Mouse (Mus musculus) forebrain, embryonic 12.5 days (tissue): Measurements from ENCODE around the gene Klk1b4. TPM values are rescaled to one million over a fixed set of nuclear protein-coding genes. Genes with fewer than 3 reads are reported as not detected.
"Not testable (repeated sequence)": the region's sequence is repeated elsewhere in the genome, so short reads cannot be mapped to it uniquely, and the experiment has no call there.

Experiments used
- ATAC-seq: fragments of 200-750 bp; cut with Nextera tagmentation; 2 replicates; pipeline ENCODE4 v1.8.0; 2017; ENCODE audit warnings: moderate TSS enrichment; ENCODE audit not compliant: low FRiP score
- H3K27ac ChIP-seq: fragments of 300-500 bp; sonication (generic); 2 replicates; pipeline ENCODE4 v1.5.1; 2016; ENCODE audit warnings: mild to moderate bottlenecking
- H3K27me3 ChIP-seq: fragments of 300-500 bp; sonication (generic); 2 replicates; pipeline ENCODE4 v1.6.1; 2016; ENCODE audit warnings: mild to moderate bottlenecking
- H3K36me3 ChIP-seq: fragments of 300-500 bp; sonication (generic); replicated peaks from 2 replicates; pipeline ENCODE4 v1.6.1; 2016; ENCODE audit warnings: mild to moderate bottlenecking
- H3K4me1 ChIP-seq: fragments of 300-500 bp; sonication (generic); 2 replicates; pipeline ENCODE4 v1.6.1; 2016
- H3K4me2 ChIP-seq: fragments of 300-500 bp; sonication (generic); 2 replicates; pipeline ENCODE4 v1.6.1; 2016; ENCODE audit warnings: mild to moderate bottlenecking, moderate library complexity
- H3K4me3 ChIP-seq: fragments of 300-500 bp; sonication (generic); replicated peaks from 2 replicates; pipeline ENCODE4 v1.5.1; 2016; ENCODE audit warnings: mild to moderate bottlenecking
- H3K9ac ChIP-seq: fragments of 300-500 bp; sonication (generic); 2 replicates; pipeline ENCODE4 v1.6.1; 2016; ENCODE audit warnings: mild to moderate bottlenecking
- H3K9me3 ChIP-seq: fragments of 300-500 bp; sonication (generic); 2 replicates; pipeline ENCODE4 v1.6.1; 2016
- WGBS: fragments of 180-500 bp; shearing (Covaris S2); methylation state at CpG from one replicate; pipeline ENCODE4 v1.1.7; 2016; 5-methylcytosine and 5-hydroxymethylcytosine counted together
- polyA plus RNA-seq: library from polyadenylated mRNA; unstranded; fragments of >200 nt; fragmentation: Nextera tagmentation; extraction: Ambion mirVana; gene quantifications from 2 replicates; pipeline ENCODE4 v1.2.1, GENCODE M21; 2016

Gene Klk1b4
- polyA plus RNA-seq, result not detected in 2 replicates

DNA sequence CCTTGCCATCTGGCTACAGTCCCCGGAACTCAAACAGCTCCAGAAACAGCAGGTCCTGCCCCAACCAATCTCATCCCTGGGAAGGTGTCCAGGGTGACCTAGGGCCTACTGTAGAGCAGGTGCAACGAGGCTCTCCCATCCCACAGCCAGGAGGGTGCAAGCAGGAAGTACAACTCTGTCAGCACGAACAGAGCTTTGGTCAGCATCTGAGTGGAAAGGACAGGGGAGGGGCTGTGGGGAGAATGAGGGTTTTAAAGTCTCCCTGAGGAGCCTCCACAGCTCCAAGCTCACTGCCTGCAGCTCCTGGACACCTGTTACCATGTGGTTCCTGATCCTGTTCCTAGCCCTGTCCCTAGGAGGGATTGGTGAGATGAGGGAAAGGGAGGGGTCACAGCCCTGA, at the start of gene Klk1b4:
Gene Klk1b4, plus strand, starts transcription at position 301 of the 400 bp plus-strand sequence.
- not testable (repeated sequence) for H3K4me3 ChIP-seq
- 56% methylated on average over 3 of the region's 3 CpGs for WGBS

DNA sequence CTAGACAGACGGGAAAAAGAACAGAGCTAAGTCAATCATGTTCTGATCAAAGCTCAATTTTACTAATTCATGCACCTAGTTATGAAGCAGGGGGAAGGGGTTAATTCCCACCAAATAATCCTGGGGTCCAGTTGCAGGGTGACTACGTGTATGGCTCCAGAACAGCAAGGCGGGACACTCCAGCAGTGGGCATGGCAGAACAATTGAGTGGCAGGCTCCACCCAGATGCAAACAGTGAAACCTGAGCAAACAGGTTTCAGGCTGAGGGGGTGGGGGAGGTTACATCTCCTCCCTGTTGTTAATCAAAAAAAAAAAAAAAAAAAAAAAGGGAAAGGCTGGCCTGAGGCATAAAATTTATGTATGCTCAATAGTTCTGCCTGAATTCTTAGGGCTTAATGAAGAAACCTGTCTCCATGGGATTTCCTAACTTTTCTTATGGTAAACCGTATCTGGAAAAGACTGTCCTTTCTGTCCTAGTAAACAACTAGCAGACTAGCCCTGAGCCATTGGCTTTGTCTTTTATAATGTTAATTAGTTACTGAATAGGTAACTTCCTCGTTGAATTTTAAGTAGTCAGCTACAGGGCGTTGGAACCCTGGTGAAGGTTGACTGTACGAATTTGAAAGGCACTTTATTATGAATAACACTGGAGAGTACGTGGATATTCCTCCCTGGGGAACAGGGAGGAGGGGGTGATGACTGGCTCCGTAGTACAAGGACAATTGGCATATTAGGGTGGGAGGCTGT, 27.8 kb upstream of the Klk1b4 start:
- no peaks in the 10 kb centered on the region for H3K36me3 ChIP-seq
- H3K4me1 ChIP-seq, result no peaks in the 10 kb centered on the region
- WGBS, result 27% methylated on average over 9 of the region's 9 CpGs
- no peak overlapping the region for H3K4me2 ChIP-seq
- H3K27ac ChIP-seq, result no peak overlapping the region
- no peak for ATAC-seq
- H3K4me3 ChIP-seq, result no peak overlapping the region
- H3K9me3 ChIP-seq, result no peaks in the 10 kb centered on the region; the same call in 1 of the 2 replicates
- H3K9ac ChIP-seq, result no peak overlapping the region
- no peaks in the 10 kb centered on the region for H3K27me3 ChIP-seq

More for the DNA sequence above, at the start of gene Klk1b4:
- not testable (repeated sequence) for H3K27me3 ChIP-seq, H3K4me1 ChIP-seq, H3K9me3 ChIP-seq, H3K27ac ChIP-seq, H3K36me3 ChIP-seq, H3K9ac ChIP-seq, H3K4me2 ChIP-seq, ATAC-seq

DNA sequence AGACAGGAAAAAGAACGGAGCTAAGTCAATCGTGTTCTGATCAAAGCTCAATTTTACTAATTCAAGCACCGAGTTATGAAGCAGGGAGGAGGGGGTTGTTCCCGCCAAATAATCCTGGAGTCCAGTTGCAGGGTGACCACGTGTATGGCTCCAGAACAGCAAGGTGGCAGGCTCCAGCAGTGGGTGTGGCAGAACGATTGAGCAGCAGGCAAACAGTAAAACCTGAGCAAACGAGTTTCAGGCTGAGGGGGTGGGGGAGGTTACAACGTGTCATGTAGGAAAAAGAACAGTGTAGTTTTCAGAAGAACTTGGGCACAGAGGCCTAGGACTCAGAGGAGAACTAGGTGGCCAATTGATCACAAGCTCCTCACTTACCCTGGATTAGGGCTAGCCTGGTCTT, 20.7 kb upstream of the Klk1b4 start:
- not testable (repeated sequence) for H3K4me1 ChIP-seq, H3K36me3 ChIP-seq, H3K27ac ChIP-seq

DNA sequence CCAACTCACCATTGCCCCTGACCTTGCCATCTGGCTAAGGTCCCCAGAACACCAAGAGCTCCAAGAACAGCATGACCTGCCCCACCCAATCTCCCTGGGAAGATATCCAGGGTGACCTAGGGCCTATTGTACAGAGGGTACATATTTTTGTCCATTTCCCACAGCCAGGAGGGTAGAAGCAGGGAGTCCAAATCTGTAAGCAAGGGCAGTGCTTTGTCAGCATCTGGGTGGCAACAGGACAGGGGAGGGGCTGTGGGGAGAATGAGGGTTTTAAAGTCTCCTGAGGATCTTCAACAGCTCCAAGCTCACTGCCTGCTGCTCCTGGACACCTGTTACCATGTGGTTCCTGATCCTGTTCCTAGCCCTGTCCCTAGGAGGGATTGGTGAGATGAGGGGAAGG, 19.3 kb upstream of the Klk1b4 start, which contains the start of gene Klk1b24:
Gene Klk1b24, plus strand, starts transcription at position 301 of the 400 bp plus-strand sequence.
- not testable (repeated sequence) for H3K9ac ChIP-seq, ATAC-seq, H3K9me3 ChIP-seq, H3K4me2 ChIP-seq, H3K4me3 ChIP-seq, H3K27me3 ChIP-seq, H3K27ac ChIP-seq, H3K4me1 ChIP-seq, H3K36me3 ChIP-seq

More for the DNA sequence above, 20.7 kb upstream of the Klk1b4 start:
- H3K9ac ChIP-seq, ATAC-seq, H3K9me3 ChIP-seq, H3K4me3 ChIP-seq, H3K4me2 ChIP-seq, H3K27me3 ChIP-seq: not testable (repeated sequence)
- 70% methylated on average over 8 of the region's 8 CpGs for WGBS

DNA sequence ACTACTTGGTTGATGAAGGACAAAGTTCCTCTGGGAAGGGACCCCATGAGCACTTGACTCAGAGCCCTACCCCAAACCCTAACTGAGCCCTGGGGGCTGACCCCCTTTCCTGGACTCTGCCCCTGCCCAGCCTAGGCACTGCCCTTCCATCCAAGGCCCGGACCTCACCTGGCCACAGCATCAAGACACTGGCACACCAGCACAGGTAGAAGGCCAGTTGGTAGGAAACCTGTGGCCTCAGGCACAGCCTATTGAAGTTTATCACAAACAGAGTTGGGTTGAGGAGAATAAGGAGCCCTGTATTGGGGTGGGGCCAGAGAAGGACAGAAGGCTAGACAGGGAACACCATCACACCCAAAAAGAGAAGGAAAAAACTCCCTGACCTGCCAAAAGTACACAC, 13.8 kb upstream of the Klk1b4 start:
- 86% methylated on average over 1 of the region's 1 CpGs for WGBS
- H3K9me3 ChIP-seq, H3K4me1 ChIP-seq: not testable (repeated sequence)

DNA sequence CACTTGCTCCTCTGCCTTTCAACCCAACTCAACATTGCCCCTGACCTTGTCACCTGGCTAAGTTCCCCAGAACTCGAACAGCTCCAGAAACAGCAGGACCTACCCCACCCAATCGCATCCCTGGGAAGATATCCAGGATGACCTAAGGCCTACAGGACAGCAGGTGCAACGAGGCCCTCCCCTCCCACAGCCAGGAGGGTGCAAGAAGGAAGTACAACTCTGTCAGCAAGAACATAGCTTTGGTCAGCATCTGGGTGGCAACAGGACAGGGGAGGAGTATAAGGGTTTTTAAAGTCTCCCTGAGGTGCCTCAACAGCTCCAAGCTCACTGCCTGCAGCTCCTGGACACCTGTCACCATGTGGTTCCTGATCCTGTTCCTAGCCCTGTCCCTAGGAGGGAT, 9.3 kb upstream of the Klk1b4 start, which contains the start of gene Klk1b3:
Gene Klk1b3, plus strand, starts transcription at position 301 of the 400 bp plus-strand sequence.
- no peaks in the 10 kb centered on the region for H3K27me3 ChIP-seq
- no peaks in the 10 kb centered on the region for H3K9me3 ChIP-seq
- no peaks in the 10 kb centered on the region for H3K36me3 ChIP-seq
- H3K9ac ChIP-seq, result no peak within 1 kb of the TSS
- H3K4me2 ChIP-seq, result no peak within 1 kb of the TSS
- no peak within 1 kb of the TSS for H3K4me3 ChIP-seq
- WGBS, result 65% methylated on average over 3 of the region's 3 CpGs
- no peaks in the 10 kb centered on the region for H3K4me1 ChIP-seq
- no peak for ATAC-seq
- no peak within 1 kb of the TSS for H3K27ac ChIP-seq

More for the DNA sequence above, 13.8 kb upstream of the Klk1b4 start:
- not testable (repeated sequence) for H3K27ac ChIP-seq, H3K4me3 ChIP-seq, H3K9ac ChIP-seq, H3K4me2 ChIP-seq, H3K36me3 ChIP-seq, ATAC-seq, H3K27me3 ChIP-seq

DNA sequence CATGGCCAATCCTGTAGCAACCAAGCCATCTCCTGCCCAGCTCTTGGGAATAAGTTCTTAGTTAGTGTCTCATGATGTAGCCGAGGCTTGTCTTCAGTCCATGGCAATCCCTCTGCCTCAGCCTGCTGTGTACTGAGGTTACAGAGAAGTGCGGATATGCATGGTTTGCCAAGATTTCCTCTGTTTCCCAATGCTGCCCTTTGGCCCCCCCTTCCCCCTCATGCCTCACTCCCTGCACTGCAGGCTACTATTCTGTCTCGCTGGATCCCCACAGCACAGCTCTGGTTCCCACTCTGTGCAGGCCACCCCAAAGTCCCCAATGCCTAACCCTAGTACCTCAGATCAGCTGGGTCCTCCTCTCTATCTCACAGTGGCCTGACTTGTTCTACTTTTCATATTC, 1.1 kb downstream of the Klk1b4 start:
- ATAC-seq, result no peak
- Histone ChIP-seq H3K4me2 (no peak overlapping the region), H3K4me3 (no peak overlapping the region), H3K27ac (no peak overlapping the region), H3K36me3 (no peaks in the 10 kb centered on the region), H3K9ac (no peak overlapping the region), H3K27me3 (no peaks in the 10 kb centered on the region), H3K9me3 (no peaks in the 10 kb centered on the region), H3K4me1 (no peaks in the 10 kb centered on the region)
- WGBS, result 90% methylated on average over 3 of the region's 3 CpGs

DNA sequence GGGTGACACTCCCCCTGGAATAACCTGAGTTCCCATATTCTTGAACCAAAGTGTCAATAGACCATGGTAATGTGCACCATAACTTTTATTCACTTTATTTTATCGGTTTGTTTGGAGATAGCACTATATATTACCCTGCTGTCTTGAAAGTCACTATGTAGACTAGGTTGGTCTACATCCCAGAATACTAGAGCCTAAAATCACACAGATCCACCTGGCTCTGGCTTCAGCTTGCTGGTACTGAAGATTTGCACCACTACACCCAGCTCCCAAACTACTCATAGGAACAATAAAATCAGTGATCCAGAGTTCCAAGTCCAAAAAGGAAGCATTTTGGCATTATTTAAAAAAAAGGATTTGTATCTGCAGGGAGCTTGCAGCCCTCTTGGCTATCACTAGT, 8.4 kb downstream of the Klk1b4 start, which contains the start of gene Klk1b5:
Gene Klk1b5, plus strand, starts transcription at position 301 of the 400 bp plus-strand sequence.
- H3K36me3 ChIP-seq, result no peaks in the 10 kb centered on the region
- H3K27me3 ChIP-seq, result no peaks in the 10 kb centered on the region
- no peak within 1 kb of the TSS for H3K27ac ChIP-seq
- no peak within 1 kb of the TSS for H3K4me2 ChIP-seq
- H3K4me1 ChIP-seq, result no peaks in the 10 kb centered on the region
- no peak for ATAC-seq
- no peaks in the 10 kb centered on the region for H3K9me3 ChIP-seq
- no peak within 1 kb of the TSS for H3K4me3 ChIP-seq
- 89% methylated on average over 1 of the region's 1 CpGs for WGBS
- H3K9ac ChIP-seq, result no peak within 1 kb of the TSS

DNA sequence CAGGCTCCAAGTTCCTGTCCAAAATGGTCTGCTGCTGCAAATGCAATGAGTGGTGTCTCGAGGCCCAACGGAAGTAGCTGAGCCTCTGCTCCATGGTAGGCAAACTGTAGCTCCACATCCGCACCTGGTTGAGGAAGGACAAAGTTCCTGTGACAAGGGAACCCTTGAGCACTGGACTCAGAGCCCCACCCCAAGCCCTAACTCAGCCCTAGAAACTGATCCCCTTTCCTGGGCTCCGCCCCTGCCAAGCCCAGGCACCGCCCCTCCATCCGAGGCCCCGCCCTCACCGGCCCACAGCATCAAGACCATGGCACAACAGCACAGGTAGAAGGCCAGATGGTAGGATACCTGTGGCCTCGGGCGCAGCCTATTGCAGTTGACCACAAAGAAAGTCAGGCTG, 14.4 kb downstream of the Klk1b4 start:
- not testable (repeated sequence) for H3K27ac ChIP-seq, H3K4me3 ChIP-seq, H3K9me3 ChIP-seq, ATAC-seq, H3K36me3 ChIP-seq, H3K4me1 ChIP-seq, H3K4me2 ChIP-seq, H3K9ac ChIP-seq, H3K27me3 ChIP-seq
- 79% methylated on average over 9 of the region's 10 CpGs for WGBS

DNA sequence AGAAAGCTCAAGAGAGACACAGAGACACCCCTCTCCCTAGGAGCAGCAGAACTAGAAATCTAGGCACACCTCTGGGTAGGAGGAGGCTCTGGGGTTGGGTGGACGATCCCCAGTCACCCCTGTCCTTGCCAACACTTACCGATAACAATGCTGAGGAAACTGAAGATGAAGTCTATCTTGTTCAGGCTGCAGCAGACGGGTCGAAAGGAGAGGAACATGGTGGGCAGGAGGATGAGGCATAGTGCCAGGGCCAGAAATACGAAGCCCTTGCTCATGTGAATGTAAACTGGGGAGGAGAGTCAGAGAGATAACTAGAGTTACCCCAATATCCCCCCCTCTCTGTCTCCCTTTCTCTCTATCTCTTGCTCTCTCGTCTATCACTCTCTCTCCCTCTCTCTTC, 15.1 kb downstream of the Klk1b4 start:
- H3K27me3 ChIP-seq, H3K9me3 ChIP-seq, H3K4me1 ChIP-seq, H3K27ac ChIP-seq, H3K9ac ChIP-seq, ATAC-seq, H3K4me3 ChIP-seq, H3K4me2 ChIP-seq, H3K36me3 ChIP-seq: not testable (repeated sequence)
- WGBS, result 81% methylated on average over 6 of the region's 6 CpGs

DNA sequence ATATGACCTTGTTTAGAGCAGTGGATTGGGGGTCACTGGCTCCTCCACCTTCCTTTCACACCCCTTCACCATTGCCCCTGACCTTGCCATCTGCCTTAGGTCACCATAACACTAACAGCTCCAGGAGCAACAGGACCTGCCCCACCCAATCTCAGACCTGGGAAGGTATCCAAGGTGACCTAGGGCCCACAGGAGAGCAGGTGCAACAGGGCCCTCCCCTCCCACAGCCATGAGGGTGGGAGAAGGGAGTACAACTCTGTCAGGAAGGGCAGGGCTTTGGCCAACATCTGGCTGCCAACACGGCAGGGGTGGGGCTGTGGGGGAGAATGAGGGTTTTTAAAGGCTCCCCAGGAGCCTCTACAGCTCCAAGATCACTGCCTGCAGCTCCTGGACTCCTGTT, 17.8 kb downstream of the Klk1b4 start, which contains the start of gene Klk1:
Gene Klk1, plus strand, starts transcription at position 285 of the 400 bp plus-strand sequence.
- Histone ChIP-seq H3K9me3 (no peaks in the 10 kb centered on the region), H3K9ac (no peak within 1 kb of the TSS), H3K4me1 (no peaks in the 10 kb centered on the region), H3K4me3 (no peak within 1 kb of the TSS), H3K27ac (no peak within 1 kb of the TSS), H3K36me3 (no peaks in the 10 kb centered on the region), H3K27me3 (0 out of 2 replicates have a peak, but pooled peaks cover 3% of the 10 kb centered on the region), H3K4me2 (no peak within 1 kb of the TSS)
- ATAC-seq, result no peak
- 42% methylated on average over 1 of the region's 1 CpGs for WGBS

DNA sequence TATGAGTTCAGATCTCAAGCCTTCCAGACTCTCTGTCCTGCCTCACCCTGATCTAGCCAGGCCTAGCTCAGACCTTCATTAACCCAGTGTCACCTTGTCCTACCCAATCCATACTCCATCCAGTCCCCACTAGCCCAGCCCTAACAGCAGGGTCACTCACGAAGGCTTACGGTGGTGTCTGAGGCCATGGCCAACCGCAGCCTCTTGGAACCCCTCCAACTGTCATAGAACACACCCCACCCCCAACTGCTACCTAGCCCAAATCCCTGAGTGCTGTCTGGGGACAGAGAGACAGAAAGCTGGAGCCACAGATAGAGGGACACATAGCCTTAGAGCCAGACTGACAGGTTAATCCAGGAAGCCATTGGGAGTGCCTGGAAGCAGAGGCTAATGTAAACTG, 28.7 kb downstream of the Klk1b4 start, which contains the start of gene Gm36864:
Gene Gm36864, plus strand, starts transcription at position 269 of the 400 bp plus-strand sequence.
- H3K9me3 ChIP-seq, result no peaks in the 10 kb centered on the region
- no peaks in the 10 kb centered on the region for H3K27me3 ChIP-seq
- no peak within 1 kb of the TSS for H3K9ac ChIP-seq
- no peak for ATAC-seq
- WGBS, result 84% methylated on average over 3 of the region's 3 CpGs
- no peak within 1 kb of the TSS for H3K4me3 ChIP-seq
- no peaks in the 10 kb centered on the region for H3K36me3 ChIP-seq
- no peak within 1 kb of the TSS for H3K4me2 ChIP-seq
- no peak within 1 kb of the TSS for H3K27ac ChIP-seq
- H3K4me1 ChIP-seq, result no peaks in the 10 kb centered on the region

DNA sequence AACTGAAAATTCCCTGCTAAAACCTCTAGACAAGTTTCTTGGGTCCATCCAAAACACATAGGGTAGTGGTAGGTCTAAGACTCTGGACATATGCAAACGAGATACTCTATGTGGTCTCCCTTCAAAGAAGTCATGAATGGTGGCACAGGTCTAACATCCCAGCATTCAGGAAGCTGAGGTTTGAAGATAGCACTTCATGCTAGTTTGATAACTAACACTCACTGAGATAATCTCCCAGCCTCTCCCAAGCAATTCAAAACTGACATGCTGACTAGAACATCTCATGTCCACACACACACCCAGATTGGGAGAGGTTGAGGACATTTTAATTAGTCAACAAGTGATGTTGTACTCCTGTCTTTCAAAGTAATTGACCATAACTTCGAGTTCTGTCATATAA, 32.7 kb downstream of the Klk1b4 start:
- H3K36me3 ChIP-seq, result no peaks in the 10 kb centered on the region
- no peaks in the 10 kb centered on the region for H3K9me3 ChIP-seq
- no peak for ATAC-seq
- H3K27ac ChIP-seq, result no peak overlapping the region
- H3K4me3 ChIP-seq, result no peak overlapping the region
- 59% methylated on average over 2 of the region's 2 CpGs for WGBS
- H3K27me3 ChIP-seq, result no peaks in the 10 kb centered on the region
- no peak overlapping the region for H3K9ac ChIP-seq
- H3K4me2 ChIP-seq, result no peak overlapping the region
- no peaks in the 10 kb centered on the region for H3K4me1 ChIP-seq
